Mouse (Mus musculus): ENCODE data around the gene Ccin. TPM values are rescaled to one million over a fixed set of nuclear protein-coding genes. Genes with fewer than 3 reads are reported as not detected.
A peak's percentile ranks its signal among the peaks of the same experiment; 100 is the strongest.

The Ccin gene
- total RNA-seq, 2 experiments from 2014 or later, result 0.26 to 0.32 TPM

- DNase-seq (ENCODE audit: low spot score in 2 of 2), result peak; percentile 72 to 89
Measured at GRCm38 (mm10) chr4:44012376-44013367, 29.4 kb downstream of the Ccin start.

DNA sequence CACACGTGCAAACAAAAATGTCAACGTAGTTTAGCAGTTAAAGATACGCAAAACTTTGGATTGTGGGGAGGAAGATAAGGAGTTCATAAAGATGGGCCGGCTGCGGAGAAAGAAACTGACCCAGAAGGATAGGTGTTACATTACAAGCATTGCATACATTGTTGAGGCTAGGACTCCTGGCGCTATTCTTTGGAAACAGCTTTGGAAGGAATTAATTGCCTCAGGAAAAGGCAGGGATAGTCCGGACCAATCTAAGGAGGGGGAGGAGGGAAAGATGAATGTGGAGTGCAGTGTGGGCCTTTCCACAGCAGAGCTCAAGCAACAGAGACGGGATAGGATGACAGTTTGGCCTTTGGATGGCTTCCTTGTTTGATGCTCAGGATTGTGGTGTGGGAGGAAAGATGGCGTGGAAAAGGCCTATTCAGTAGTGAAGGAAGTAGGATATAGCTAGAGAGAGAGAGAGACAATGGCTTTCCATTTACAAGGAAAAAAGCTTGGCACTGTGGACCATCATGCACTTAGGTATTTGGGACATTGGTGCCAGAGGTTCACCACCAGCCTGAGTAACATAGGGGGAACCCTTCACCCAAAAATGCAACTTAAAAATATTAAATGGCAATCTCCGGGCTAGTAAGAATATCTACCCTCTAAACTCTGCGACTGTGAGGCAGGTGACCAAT is 30.2 kb downstream of the Ccin start:
- DNase-seq (ENCODE audit: low spot score in 2 of 2), result no peak

- DNase-seq (ENCODE audit: low spot score in 2 of 2), result no peak
Measured at GRCm38 (mm10) chr4:44016071-44016470, 32.8 kb downstream of the Ccin start.

- no peak for DNase-seq (ENCODE audit: low spot score in 2 of 2)
Measured at GRCm38 (mm10) chr4:44016791-44017190, 33.5 kb downstream of the Ccin start.

GRCm38 (mm10) chr4:44022323-44022722 is 39.0 kb downstream of the Ccin start:
- no peak for DNase-seq (ENCODE audit: low spot score in 2 of 2)

GRCm38 (mm10) chr4:44022766-44023165 is 39.5 kb downstream of the Ccin start:
- no peak for DNase-seq (ENCODE audit: low spot score in 2 of 2)

DNA sequence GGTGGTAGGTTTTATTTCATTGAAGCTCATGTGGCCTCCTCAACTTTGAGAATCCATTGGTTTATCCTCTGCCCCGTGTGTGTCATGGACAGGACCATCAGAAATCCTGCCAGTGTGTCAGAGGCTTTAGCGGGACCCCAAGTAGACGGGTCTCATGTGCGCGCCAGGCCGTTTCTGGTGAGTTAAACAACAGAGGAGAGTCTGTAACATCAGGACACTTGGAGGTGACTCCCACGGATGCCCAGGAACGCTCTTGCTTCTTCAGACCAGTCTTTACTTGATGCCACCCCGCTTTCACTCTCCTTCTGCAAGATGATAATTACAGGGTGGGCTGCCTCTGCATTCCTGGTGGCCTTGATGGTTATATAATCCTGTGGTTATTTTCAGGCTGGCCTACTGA is 40.4 kb downstream of the Ccin start:
- no peak for DNase-seq (ENCODE audit: low spot score in 2 of 2)

GRCm38 (mm10) chr4:44024241-44024640 is 41.0 kb downstream of the Ccin start:
- DNase-seq (ENCODE audit: low spot score in 2 of 2), result no peak

DNA sequence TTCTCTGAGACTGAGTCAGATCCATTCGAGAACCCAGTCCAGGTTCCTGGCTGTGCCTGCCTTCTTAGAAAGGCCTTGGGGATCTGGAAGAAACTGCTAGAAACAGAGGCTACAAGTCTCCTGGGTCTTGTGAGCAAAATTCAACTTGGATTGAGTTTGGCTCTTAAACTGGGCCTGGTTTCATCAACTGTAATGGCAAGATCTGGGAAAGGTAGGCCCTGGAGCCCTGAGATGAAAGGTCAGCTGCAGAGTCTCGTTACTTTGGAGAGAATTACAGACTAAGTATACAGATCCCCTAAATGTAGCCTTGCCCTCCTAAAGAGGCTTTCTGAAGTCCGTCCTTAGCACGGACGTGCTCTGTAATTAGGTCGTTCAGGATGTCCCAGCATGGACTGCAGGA is 42.3 kb downstream of the Ccin start:
- DNase-seq (ENCODE audit: low spot score in 2 of 2), result no peak

DNA sequence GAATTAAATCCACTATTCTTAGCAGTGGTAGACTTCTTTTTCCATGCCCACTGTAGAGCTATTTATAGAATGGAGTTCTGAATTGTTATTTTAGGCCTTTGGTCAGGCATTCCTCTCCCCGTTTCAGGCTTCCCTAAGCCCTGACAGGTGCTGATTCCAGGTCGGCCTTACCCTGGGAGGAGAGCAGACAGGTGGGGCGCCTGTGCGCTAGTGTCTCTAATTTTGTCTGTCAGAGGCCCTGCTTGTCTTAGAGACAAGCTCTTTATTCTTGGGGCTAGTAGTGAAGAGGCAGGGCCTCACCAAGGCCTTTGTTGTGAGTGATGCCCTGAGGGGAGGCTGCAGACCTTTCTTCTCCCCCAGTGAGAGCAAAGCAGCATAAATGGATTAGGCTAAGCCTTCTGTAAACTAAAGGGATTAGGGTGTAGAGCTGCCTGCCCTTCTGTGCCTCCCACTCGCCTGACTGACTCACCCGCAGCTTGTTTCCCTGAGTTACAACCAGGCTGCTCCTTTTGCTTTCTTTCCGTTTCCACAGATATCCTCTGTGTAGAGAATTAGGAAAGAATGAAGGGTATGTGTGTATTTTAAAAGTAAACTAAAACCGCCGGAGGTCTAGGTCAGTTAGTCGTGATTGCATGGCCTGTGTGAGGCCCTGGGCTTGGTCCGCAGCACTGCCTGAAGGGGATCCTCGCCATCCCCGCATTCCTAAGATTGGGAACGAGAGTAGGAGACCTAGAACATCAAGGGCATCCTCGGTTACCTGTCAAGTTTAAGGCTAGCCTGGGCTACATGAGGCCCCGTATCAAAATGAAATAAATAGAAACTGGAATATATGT is 45.2 kb downstream of the Ccin start:
- DNase-seq (ENCODE audit: low spot score in 2 of 2), result no peak

- no peak for DNase-seq (ENCODE audit: low spot score in 2 of 2)
Measured at GRCm38 (mm10) chr4:44029661-44030066, 46.4 kb downstream of the Ccin start.

GRCm38 (mm10) chr4:44031521-44031920 is 48.2 kb downstream of the Ccin start:
- DNase-seq (ENCODE audit: low spot score in 2 of 2), result no peak

Other genes with a start within 250 kb of the Ccin start
- not detected for gene Olfr159, start 212.5 kb upstream of the Ccin start, total RNA-seq (2021)
- not detected for gene Olfr156, start 159.6 kb upstream of the Ccin start, total RNA-seq (2021)
- gene Olfr157, start 143.3 kb upstream of the Ccin start, total RNA-seq (2021), result not detected
- gene Olfr155, start 131.9 kb upstream of the Ccin start, total RNA-seq (2021), result not detected
- 10 to 100 TPM; 25.7 to 26.2 TPM for gene Reck, start 108.0 kb upstream of the Ccin start, total RNA-seq (2021)
- 10 to 100 TPM; 44.4 to 44.5 TPM for gene Glipr2, start 26.1 kb upstream of the Ccin start, total RNA-seq (2021)
- 100 to 1,000 TPM; 158 to 176 TPM for gene Clta, start 21.0 kb downstream of the Ccin start, total RNA-seq (2021)
- gene Gne, start 100.7 kb downstream of the Ccin start, total RNA-seq (2021), result 10 to 100 TPM; 23.6 to 31.2 TPM